Mouse (Mus musculus): ENCODE data around the gene Naa10.

DNA sequence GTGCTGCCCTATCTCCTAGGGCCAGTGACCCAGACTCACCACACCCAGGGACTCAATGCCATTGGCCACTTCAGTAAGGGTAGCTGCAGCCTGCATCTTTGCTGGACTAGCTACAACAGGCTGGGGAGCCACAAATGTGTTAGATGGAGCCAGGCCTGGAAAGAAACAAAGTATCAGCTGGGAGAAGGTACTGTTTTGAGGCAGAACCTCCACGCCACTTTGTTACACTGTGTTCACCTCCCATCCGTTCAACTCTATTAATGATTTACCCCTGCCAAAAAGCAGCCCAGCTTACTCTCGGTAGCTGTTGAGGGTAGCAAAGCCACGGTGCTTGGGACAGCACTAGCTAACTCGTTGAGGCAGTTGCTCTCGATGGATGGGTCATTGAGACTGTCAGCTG lies 25.2 kb upstream of the Naa10 start:
- TF ChIP-seq POLR2A (IDR thresholded peaks at IDR 0.05; ENCODE audit: borderline replicate concordance, extremely low read depth, insufficient read depth, insufficient read length, poor library complexity, severe bottlenecking) (no peak), CTCF (IDR thresholded peaks at IDR 0.05; ENCODE audit: borderline replicate concordance, extremely low read depth, insufficient read depth, insufficient read length) (no peak)

All from brain, embryonic 14.5 days (tissue).